Mouse (Mus musculus): Measurements from ENCODE around the gene Aebp2.

Gene Aebp2

DNA sequence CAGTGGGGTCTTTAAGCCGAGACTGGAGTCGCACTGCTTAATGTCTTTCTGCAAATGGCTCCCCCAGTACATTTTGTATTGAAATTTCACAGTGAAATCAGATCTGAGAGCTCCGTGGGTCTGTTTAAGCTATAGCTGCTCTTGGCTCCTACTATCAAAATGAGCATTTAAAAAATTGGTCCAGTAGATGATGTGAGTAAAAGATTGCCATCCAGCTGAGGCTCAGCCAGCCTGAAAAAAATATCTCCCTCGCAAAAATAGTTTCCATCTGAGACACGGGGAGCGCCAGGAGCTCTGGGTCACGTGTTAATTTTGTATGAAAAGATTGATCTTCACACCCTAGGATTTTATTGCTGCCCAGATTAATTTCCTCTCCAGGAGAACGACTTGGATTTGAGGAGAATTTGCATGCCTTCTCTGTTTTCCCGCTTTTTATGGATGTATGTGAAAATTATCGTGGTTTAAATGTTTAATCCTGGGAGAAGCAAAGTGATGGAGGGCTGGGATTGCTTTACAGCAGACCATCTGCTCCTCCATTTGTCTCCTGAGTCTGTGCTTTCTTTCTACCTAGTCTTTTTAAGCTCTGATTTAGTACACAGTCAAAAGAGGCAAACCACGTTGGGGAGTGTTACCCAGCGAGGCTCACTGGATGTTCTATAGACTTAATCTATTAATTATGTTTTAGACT, 73.9 kb downstream of the Aebp2 start:
- no peak for DNase-seq (ENCODE audit: extremely low read depth, low read depth)

DNA sequence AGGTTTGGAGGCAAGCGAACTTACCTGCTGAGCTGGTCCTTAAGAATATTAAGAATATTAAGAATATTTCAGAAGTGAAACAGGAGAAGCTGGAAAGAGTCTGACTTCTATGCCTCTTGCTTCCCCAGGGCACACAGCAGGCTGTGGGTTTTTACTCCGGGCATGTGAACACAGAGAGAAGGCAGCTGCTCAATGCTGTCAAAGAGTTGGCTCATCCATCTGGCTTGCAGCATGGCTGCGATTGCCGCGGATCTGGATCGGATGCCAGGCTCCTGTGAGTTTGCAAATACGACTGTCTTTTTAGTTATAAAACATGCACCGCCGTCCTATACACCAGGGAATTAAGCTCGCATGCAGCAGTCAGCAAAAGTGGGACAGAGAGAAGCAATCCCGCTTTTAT, 75.5 kb downstream of the Aebp2 start:
- DNase-seq (ENCODE audit: extremely low read depth, low read depth), result no peak

DNA sequence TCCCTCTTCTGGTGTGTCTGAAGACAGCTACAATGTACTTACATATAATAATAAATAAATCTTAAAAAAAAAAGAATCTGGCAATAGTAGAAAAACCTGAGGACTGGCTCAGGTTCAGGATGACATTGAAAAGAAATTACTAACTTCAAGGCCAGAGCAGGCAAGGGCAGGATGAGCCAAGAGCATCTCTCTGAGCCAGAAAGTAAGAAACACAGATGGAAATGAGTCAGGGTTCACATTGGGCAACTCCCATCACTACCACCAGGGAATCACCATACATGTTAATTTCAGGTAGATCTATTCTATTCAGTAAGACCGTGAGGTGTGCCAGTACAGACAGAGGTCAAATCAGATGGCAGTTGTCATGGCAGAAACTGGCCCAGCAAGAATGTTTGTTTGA, 76.1 kb downstream of the Aebp2 start:
- DNase-seq (ENCODE audit: extremely low read depth, low read depth), result no peak

DNA sequence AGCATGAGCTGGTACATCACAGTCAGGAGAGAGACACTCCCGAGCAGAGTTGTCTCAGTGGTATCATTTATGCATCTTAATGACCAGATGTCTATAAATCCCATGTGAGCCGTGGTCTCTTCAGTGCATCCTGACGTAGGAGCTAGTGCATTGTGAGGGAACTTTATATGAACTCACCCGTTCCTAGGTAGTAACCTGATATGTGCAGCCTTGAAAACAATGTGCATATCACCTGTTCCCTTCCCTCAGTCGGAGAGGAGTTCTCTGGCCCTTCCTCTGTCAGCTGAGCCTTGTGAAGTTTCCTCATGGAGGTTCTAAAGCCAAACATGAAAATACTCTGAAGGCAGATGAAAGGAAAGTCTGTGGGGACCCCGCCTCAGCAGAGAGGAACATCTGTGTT, 78.8 kb downstream of the Aebp2 start:
- DNase-seq (ENCODE audit: extremely low read depth, low read depth), result no peak

DNA sequence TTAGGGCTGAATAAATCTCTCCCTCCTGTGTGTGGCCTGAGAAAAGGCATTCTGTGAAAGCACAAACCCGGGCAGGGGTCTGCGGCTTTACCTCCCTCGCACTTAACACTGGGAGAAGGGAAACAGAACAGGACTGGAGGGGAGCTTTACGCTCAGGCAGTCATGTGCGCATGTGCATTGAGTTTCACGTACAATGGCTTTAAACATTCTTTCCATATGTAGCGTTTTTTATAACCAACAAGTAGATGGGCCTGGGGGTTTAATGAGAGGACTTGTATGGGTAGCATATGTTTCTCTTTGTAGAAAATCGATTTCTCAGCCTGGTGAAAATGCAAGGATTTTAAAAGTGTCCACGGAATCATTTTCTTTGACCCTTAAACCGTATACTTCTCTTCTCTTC, 82.7 kb downstream of the Aebp2 start:
- no peak for DNase-seq (ENCODE audit: extremely low read depth, low read depth)

DNA sequence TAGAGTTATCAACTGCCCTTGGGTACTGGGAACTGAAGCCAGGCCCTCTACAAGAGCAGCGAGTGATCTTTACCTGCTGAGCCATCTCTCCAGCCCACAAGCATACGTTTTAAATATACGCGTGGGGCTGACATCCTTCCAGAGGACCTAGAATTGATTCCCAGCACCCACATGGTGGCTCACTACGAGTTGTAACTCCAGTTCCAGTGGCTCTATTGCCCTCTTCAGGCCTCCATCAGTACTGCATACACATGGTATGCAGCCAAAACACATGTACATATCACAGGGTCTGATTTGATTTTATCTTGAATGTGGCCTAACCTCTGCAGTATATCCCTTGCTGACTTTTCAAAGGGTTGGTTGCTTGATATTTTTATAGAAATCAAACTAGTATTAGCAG, 83.6 kb downstream of the Aebp2 start:
- no peak for DNase-seq (ENCODE audit: extremely low read depth, low read depth)

DNA sequence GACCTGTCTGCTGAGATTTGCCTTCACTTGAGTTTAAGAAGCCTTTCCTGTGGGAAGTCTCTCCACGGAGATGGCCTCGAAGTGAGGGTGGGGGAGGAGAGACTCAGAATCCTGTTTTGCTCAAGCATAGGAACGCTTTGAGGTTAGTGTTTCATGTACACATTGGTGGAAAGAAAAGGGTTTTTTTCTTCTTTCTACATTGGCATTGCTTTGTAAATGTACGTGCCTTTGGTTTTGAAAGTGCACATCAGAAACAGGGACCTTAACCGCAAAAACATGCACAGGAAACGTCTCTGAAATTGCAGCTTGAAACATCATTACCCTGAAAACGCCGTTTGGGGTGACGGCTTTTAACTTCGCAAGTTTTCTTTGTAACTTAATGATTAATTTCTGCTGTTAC, 85.6 kb downstream of the Aebp2 start:
- DNase-seq (ENCODE audit: extremely low read depth, low read depth), result no peak

DNA sequence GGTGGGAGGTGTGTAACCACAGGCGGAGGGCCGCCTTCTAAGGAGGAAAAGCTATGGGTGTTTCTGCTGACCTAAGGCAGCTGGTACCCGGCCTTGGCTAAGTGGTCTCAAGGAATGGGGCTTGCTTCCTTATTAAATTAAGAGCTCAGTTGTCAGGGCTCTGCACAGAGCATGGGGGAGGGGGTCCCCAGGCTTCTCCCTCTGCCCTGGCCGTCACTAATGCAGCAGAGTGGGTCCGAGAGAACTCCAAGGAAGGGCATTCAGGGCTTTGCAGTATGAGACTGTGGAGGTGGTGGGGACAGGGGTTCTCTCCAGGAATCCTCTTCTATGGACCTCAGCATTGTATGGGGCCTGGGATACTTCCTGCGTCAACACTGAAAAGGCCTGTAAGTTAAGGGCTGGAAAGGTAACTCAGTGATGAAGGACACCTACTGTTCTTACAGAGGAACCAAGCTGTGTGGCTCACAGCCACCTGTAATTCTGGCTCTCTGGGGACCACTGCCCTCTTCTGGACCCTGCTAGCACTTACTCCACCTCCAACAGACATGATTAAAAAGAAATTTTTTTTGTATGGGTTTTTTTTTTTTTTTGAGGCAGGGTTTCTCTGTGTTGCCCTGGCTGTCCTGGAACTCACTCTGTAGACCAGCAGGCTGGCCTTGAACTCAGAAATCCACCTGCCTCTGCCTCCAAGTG, 87.1 kb downstream of the Aebp2 start:
- no peak for DNase-seq (ENCODE audit: extremely low read depth, low read depth)

DNA sequence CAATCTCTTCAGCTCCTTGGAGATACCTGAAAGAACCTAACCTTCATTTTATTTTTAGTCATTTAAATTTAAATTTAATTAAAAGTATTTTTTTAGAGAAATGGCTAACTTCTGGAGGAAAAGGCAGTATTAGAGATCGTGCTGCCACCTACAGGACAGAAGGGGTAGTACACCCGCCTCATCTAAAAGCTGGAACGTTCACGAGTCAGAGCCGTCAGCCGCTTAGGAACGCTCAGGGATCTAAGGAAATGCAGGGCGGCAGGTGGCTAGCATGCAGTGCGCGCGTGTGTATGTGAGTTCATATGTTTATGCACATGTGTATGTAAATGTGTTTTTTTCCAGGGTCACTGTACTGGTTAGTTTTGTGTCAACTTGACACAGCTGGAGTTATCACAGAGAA, 90.3 kb downstream of the Aebp2 start:
- peak; percentile 9 for DNase-seq (ENCODE audit: extremely low read depth, low read depth)

DNA sequence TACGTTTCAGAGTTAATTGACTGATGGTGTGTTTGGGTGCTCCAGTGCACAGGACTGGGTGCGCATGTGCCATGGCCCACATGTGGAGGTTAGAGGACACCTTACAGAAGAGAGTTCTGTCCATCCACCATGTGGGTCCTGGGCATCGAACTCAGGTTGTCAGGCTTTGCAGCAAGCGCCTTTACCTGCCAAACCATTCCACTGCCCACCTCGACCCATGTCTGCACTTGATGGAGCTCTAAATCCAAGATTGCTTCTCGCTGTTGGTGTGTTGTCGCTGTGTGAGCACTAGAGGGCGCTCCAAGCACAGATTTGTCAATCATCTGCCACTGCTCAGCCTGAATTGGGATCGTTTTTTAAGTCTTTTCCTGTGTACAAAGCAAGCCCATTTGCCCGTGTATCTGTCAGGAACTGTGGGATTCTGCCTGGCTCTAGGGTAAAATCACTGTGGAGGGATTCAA, 92.5 kb downstream of the Aebp2 start:
- DNase-seq (ENCODE audit: extremely low read depth, low read depth), result peak; percentile 40

DNA sequence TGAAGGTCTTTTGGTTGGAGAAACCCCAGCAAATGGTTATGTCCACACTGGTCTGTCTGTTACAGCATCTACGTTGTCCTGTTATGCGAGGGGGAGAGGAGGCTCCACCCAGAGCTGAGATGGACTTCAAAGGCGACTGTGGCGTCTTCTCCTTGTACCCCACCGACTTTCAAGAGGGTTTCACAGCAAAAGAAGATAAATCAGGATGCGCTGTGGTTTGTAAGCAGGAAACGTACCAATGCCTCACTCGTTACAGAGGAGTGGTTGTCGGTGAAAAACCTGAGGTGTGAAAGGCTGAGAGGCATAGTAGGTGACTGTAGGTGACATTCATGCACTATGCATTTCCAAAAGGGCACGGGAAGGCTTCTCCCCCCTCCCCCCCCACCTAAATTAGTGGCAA, 99.6 kb downstream of the Aebp2 start:
- no peak for DNase-seq (ENCODE audit: extremely low read depth, low read depth)

Data from MEL-GATA-1-ER (cell line).